Mouse (Mus musculus) adrenal gland, postnatal 36 days (tissue): ENCODE results near the gene Taar8c. TPM values are rescaled to one million over a fixed set of nuclear protein-coding genes. Genes with fewer than 3 reads are reported as not detected.
"Not testable (repeated sequence)": the region's sequence is repeated elsewhere in the genome, so short reads cannot be mapped to it uniquely, and the experiment has no call there.

Experiments
- DNase-seq, 2 experiments: peaks; one replicate each; pipeline ENCODE4 v3.0.0; 2021; ENCODE audit warnings: mixed read lengths in 1 of 2
- total RNA-seq, 2 experiments: library from RNA; stranded (reverse); gene quantifications; 2 replicates each; pipeline ENCODE4 v1.2.3; 2021

Gene Taar8c
- total RNA-seq, 2 experiments from 2014 or later = not detected

DNA sequence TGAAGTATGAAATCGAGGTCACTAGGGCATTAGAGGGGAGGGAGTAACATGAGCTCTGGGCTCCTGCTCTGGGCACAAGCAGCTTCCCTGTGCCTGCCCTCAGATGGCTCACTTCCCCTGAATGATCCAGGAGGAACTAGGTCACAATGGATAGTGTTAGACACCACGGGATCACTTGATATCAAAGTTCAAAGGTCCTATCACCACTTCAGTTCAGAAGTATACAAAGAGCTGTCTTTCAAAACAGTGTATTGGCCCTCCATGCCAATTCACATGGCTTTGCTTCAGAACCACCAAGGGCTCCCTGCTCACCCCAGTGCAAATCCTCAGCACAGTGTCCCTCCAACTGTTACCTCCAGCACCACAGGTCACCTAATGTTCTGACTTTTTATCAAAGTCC is 27.0 kb downstream of the Taar8c start:
- DNase-seq = not testable (repeated sequence)

DNA sequence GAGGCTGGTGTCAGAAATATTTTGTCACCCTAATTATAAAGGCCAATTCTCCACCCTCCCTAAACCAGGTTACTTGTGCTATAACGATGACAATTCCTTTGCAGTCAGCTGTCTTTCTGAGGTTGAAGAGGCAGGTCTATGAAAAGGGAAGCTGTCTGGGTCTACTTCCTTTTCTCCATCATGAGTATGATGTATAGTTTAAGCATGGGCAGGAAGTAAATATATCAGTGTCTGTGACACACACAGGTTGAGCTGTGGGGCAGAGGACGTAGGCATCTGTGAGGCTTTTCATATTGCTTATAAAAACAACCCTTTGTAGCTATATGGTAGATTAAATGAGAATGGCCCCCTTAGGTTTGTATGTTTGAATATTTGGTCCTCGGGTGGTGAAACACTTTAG is 42.7 kb downstream of the Taar8c start:
- DNase-seq = no peak

- no peak for DNase-seq
Observed at GRCm38 (mm10) chr10:24052039-24052438, 49.7 kb downstream of the Taar8c start.

Other genes with a start within 250 kb of the Taar8c start
- gene Vnn1, start 207.2 kb downstream of the Taar8c start, total RNA-seq = 10 to 100 TPM; 18.8 to 60.6 TPM
- gene Taar1, start 181.6 kb downstream of the Taar8c start, total RNA-seq = not detected
- not detected for gene Taar2, start 163.3 kb downstream of the Taar8c start, total RNA-seq
- not detected for gene Taar3, start 152.4 kb downstream of the Taar8c start, total RNA-seq
- gene Taar4, start 141.4 kb downstream of the Taar8c start, total RNA-seq = not detected
- gene Taar5, start 131.2 kb downstream of the Taar8c start, total RNA-seq = not detected
- not detected for gene Taar6, start 116.3 kb downstream of the Taar8c start, total RNA-seq
- gene Taar7a, start 108.4 kb downstream of the Taar8c start, total RNA-seq = not detected
- gene Taar7b, start 102.0 kb downstream of the Taar8c start, total RNA-seq = not detected
- gene Taar7d, start 74.7 kb downstream of the Taar8c start, total RNA-seq = not detected
- not detected for gene Taar7e, start 64.3 kb downstream of the Taar8c start, total RNA-seq
- gene Taar7f, start 52.4 kb downstream of the Taar8c start, total RNA-seq = not detected
- not detected for gene Taar8a, start 25.4 kb downstream of the Taar8c start, total RNA-seq
- not detected for gene Taar8b, start 9.6 kb downstream of the Taar8c start, total RNA-seq
- gene Taar9, start 7.6 kb upstream of the Taar8c start, total RNA-seq = not detected
- 100 to 1,000 TPM; 135 to 202 TPM for gene Stx7, start 47.4 kb upstream of the Taar8c start, total RNA-seq
- gene Moxd1, start 121.6 kb upstream of the Taar8c start, total RNA-seq = under 1 TPM; 0.10 to 0.36 TPM